Mouse (Mus musculus) CH12.LX (cell line): ENCODE data around the gene Agk. TPM values are rescaled to one million over a fixed set of nuclear protein-coding genes. Genes with fewer than 3 reads are reported as not detected.

Source experiments
- DNase-seq: peaks from one replicate; pipeline ENCODE4 v3.0.0-alpha.2; 2013; ENCODE audit errors: extremely low read depth
- H3K27ac ChIP-seq: 2 replicates; pipeline ENCODE4 v1.5.1; 2012; ENCODE audit warnings: low read depth, mild to moderate bottlenecking, control low read depth, moderate library complexity; ENCODE audit not compliant: insufficient read depth
- H3K27me3 ChIP-seq: replicated peaks from 2 replicates; pipeline ENCODE3; 2012; ENCODE audit warnings: inconsistent platforms
- H3K36me3 ChIP-seq, 2 experiments: replicated peaks in 1 of 2; 2 replicates each; pipeline versions ENCODE3 to v1.6.1; 2012; ENCODE audit warnings: inconsistent platforms in 1 of 2, low read length in 1 of 2, mild to moderate bottlenecking in 1 of 2, mixed read lengths in 1 of 2, moderate library complexity in 1 of 2; ENCODE audit not compliant: control insufficient read depth in 1 of 2, insufficient read depth in 1 of 2
- H3K4me1 ChIP-seq, 2 experiments: 2 replicates each; pipeline ENCODE4 v1.6.1; 2012; ENCODE audit warnings: inconsistent platforms in 1 of 2, moderate library complexity in 1 of 2; ENCODE audit not compliant: insufficient read depth in 2 of 2, control insufficient read depth in 1 of 2
- H3K4me2 ChIP-seq: 2 replicates; pipeline ENCODE4 v1.6.1; 2012; ENCODE audit warnings: low read depth, mild to moderate bottlenecking, control low read depth; ENCODE audit not compliant: poor library complexity, insufficient read depth, severe bottlenecking
- H3K4me3 ChIP-seq, 3 experiments: fragments of 150-350 bp in 1 of 3; sonication (generic) in 1 of 3; replicated peaks in 1 of 3; 2 replicates each; pipeline versions ENCODE3 to v1.5.1; 2011 to 2012; ENCODE audit warnings: low read depth in 2 of 3, low read length in 2 of 3, mild to moderate bottlenecking in 2 of 3, moderate library complexity in 2 of 3, control low read depth in 1 of 3, improper control_type of control experiment in 1 of 3, inconsistent platforms in 1 of 3, mixed read lengths in 1 of 3; ENCODE audit not compliant: poor library complexity in 1 of 3
- H3K79me2 ChIP-seq: replicated peaks from 2 replicates; pipeline ENCODE4 v1.6.1; 2012; ENCODE audit warnings: mild to moderate bottlenecking, moderate library complexity; ENCODE audit not compliant: control insufficient read depth, poor library complexity, insufficient read depth, severe bottlenecking; ENCODE audit errors: extremely low read depth
- H3K9ac ChIP-seq: 2 replicates; pipeline ENCODE4 v1.6.1; 2012; ENCODE audit warnings: low read depth, mild to moderate bottlenecking, control low read depth, moderate library complexity; ENCODE audit not compliant: insufficient read depth
- H3K9me3 ChIP-seq: replicated peaks from 2 replicates; pipeline ENCODE3; 2012; ENCODE audit warnings: low read length, inconsistent platforms, mixed read lengths
- ETS1 ChIP-seq: conservative IDR thresholded peaks from 2 replicates; pipeline ENCODE4 v1.6.1; 2012; ENCODE audit warnings: low read depth, mild to moderate bottlenecking, inconsistent platforms, low read length, improper control_type of control experiment, moderate library complexity
- JUND ChIP-seq: conservative IDR thresholded peaks from 2 replicates; pipeline ENCODE4 v1.6.1; 2011; ENCODE audit warnings: low read depth, low read length, improper control_type of control experiment
- MAZ ChIP-seq: IDR thresholded peaks from 2 replicates; pipeline ENCODE4 v1.6.1; 2012; ENCODE audit warnings: low read depth, mild to moderate bottlenecking, inconsistent platforms, low read length, improper control_type of control experiment, moderate library complexity
- MXI1 ChIP-seq: IDR thresholded peaks from 2 replicates; pipeline ENCODE4 v1.6.1; 2011; ENCODE audit warnings: mild to moderate bottlenecking, low read depth, low read length, improper control_type of control experiment
- MYC ChIP-seq: IDR thresholded peaks from 2 replicates; pipeline ENCODE4 v1.6.1; 2011; ENCODE audit warnings: low read depth, mild to moderate bottlenecking, improper control_type of control experiment, low read length
- NRF1 ChIP-seq: IDR thresholded peaks from 2 replicates; pipeline ENCODE4 v1.6.1; 2014; ENCODE audit warnings: low read depth, mild to moderate bottlenecking, inconsistent platforms, low read length, improper control_type of control experiment, moderate library complexity
- POLR2A ChIP-seq: IDR thresholded peaks from 2 replicates; pipeline ENCODE4 v1.6.1; 2011; ENCODE audit warnings: low read depth, mild to moderate bottlenecking, improper control_type of control experiment, low read length
- POLR2AphosphoS2 ChIP-seq: IDR thresholded peaks from 2 replicates; pipeline ENCODE4 v1.6.1; 2011; ENCODE audit warnings: low read depth, low read length, improper control_type of control experiment
- RAD21 ChIP-seq: IDR thresholded peaks from 2 replicates; pipeline ENCODE4 v1.6.1; 2011; ENCODE audit warnings: low read depth, mild to moderate bottlenecking, low read length, improper control_type of control experiment, moderate library complexity
- SMC3 ChIP-seq: IDR thresholded peaks from 2 replicates; pipeline ENCODE4 v1.6.1; 2011; ENCODE audit warnings: low read depth, low read length, improper control_type of control experiment
- UBTF ChIP-seq: IDR thresholded peaks from 2 replicates; pipeline ENCODE4 v1.6.1; 2012; ENCODE audit warnings: low read depth, mild to moderate bottlenecking, inconsistent platforms, low read length, improper control_type of control experiment, moderate library complexity
- dilution Hi-C: fragments of 300-500 bp; cut with MboI; formaldehyde crosslinking; loops from 2 replicates; pipeline ENCODE4 v1.14.3; 2020; ENCODE audit warnings: low sequenced_read_pairs; ENCODE audit not compliant: extremely low pct_unique_long_range_greater_than_20kb, extremely low pct_ligation_motif_present
- in situ Hi-C: fragments of 300-500 bp; cut with MboI; formaldehyde crosslinking; loops from 3 replicates; pipeline ENCODE4 v1.14.3; 2019; ENCODE audit warnings: low sequenced_read_pairs, low pct_ligation_motif_present, low pct_unique_long_range_greater_than_20kb, mixed read lengths
- polyA plus RNA-seq: library from polyadenylated mRNA; unstranded; fragments of >175 nt; gene quantifications from 2 replicates; pipeline ENCODE4 v1.2.1, GENCODE M21; 2012; ENCODE audit warnings: low read depth; ENCODE audit not compliant: insufficient read length
- total RNA-seq, 2 experiments: library from RNA; depleted of rRNA; stranded (reverse); fragments of 300-350 nt in 1 of 2; fragments of >200 nt in 1 of 2; gene quantifications; 2 replicates each; pipeline ENCODE4 v1.2.3; 2012 to 2014

The Agk gene
- total and polyA plus RNA-seq, 3 experiments: 22.1 to 42.5 (median 24.8) TPM

DNA sequence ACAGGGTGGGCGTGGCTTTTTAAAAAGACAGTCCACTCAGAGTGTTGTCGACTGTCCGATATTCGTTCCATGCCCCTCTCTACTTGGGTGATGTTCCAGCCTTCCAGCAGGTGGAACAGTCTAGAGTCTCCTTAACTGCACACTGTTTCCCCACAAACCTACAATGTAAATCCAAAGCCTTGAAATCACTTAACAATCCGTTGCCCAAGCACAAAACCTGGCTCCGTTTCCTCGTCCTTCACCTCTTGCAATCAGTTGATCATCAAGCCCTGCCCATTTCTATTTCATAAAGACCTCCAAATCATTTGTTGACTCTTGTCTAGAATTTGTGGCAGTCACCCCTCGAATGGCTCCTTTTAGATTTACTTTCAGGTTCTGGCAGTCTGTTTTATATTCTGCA is 1.4 kb downstream of the Agk start:
- peak overlapping the region; percentile 60; the same call in 1 of the 2 replicates for H3K9ac ChIP-seq
- peaks cover 0 to 23% of the 10 kb centered on the region in 2 experiments; a peak in 2 of 4 replicates for H3K4me1 ChIP-seq
- no peak overlapping the region for H3K27ac ChIP-seq
- dilution Hi-C loops: no loop called here
- in situ Hi-C loops: no loop called here
- no peak for TF ChIP-seq POLR2A
- TF ChIP-seq NRF1: no peak
- TF ChIP-seq SMC3: no peak
- TF ChIP-seq JUND: no peak
- no peaks in the 10 kb centered on the region for H3K9me3 ChIP-seq
- peaks cover 12 to 24% of the 10 kb centered on the region in 2 experiments for H3K36me3 ChIP-seq
- no peaks in the 10 kb centered on the region; the same call in 1 of the 2 replicates for H3K79me2 ChIP-seq
- H3K4me2 ChIP-seq: peak overlapping the region; percentile 82
- H3K27me3 ChIP-seq: no peaks in the 10 kb centered on the region
- H3K4me3 ChIP-seq: peak overlapping the region; percentile 44 to 80 (median 79)
- DNase-seq: no peak

DNA sequence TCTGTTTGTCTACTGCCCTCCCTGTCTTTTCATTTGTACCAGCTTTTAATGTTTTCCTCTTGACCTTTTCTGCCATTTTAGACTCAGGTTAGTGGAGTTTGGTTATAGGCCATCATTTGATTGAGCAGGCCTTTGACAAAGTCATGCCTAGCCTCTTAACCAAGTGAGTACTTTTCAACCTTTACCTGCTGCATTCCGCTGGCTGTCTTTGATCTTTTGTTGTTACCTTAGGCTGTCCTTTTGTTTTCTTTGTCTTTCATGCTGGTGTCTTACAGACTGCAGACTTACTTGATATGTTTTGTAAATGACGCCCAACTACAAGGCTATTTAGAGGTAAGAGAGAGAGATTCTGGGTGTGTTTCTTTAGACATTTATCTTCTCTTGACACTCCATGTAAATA is 8.5 kb downstream of the Agk start:
- no peak for DNase-seq
- no peak overlapping the region for H3K9ac ChIP-seq
- H3K27ac ChIP-seq: no peak overlapping the region
- dilution Hi-C loops: no loop called here
- no peaks in the 10 kb centered on the region for H3K27me3 ChIP-seq
- in situ Hi-C loops: no loop called here
- no peak overlapping the region for H3K4me3 ChIP-seq
- no peaks in the 10 kb centered on the region for H3K9me3 ChIP-seq
- H3K79me2 ChIP-seq: no peaks in the 10 kb centered on the region
- TF ChIP-seq UBTF (no peak), JUND (no peak), MAZ (no peak), ETS1 (no peak), MXI1 (no peak), RAD21 (no peak), POLR2AphosphoS2 (no peak)
- no peak overlapping the region for H3K4me2 ChIP-seq
- peaks cover 29 to 86% of the 10 kb centered on the region in 2 experiments for H3K36me3 ChIP-seq
- H3K4me1 ChIP-seq: no peaks in the 10 kb centered on the region

DNA sequence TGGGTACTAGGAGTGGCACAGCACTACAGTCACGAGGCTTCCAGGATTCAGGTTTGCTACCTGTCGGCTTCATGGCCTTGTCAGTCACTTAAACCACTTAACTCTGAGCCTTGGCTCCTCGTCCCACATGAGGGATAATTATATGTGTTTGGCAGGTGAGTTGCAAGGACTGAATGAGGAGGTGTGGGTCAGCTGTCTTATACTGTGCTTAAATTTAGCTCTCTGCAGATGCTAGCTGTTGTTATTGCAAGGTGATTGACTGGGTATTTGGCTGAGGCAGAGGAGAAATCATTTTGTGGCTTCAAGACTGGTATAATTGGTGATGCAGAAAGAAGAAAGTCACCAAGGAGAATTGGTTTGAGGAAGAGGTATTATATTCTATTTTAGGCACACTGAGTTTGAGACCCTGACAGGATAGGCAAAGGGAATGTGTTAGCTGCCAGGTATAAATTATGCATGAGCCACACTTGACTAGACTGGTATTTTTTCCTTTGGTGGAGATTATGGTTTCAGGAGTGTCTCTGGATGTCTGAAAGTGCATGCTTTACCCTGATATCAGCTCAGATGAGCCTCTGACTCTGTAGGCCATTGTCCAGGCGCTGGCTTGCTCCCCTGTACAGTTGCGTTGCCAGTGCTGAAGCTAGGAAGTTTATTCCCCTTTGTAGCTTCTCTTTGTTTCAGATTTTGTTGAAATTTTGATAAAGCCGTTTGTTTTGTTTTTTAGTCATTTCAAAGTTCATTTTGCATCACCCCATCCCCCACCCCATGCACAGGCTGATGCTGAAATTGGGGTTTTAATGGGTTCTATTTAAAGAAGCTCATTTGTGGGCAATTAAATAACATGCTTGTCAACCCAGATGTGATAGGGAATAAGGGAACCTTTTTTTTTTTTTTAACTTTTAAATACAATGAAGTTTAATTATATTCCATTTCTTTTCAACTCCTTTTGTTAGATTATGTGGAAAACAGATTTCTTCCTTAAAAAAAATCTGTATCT is 12.1 kb downstream of the Agk start:
- Histone ChIP-seq H3K27me3 (no peaks in the 10 kb centered on the region), H3K36me3 (peaks cover 17 to 83% of the 10 kb centered on the region in 2 experiments), H3K4me2 (no peak overlapping the region), H3K27ac (no peak overlapping the region), H3K9me3 (no peaks in the 10 kb centered on the region), H3K79me2 (no peaks in the 10 kb centered on the region), H3K4me1 (no peaks in the 10 kb centered on the region), H3K4me3 (no peak overlapping the region), H3K9ac (no peak overlapping the region)
- DNase-seq: no peak
- TF ChIP-seq MYC (no peak), MAZ (no peak), POLR2AphosphoS2 (no peak)
- in situ Hi-C loops (no loop called here), dilution Hi-C loops (no loop called here)
